9 mouse cellular contexts compared by ENCODE assay signal in genomic region chr1:138837786-138838743, GRCm38 (mm10). TPM values are rescaled to one million over a fixed set of nuclear protein-coding genes. Genes with fewer than 3 reads are reported as not detected.
DNase-seq lines count a peak whose midpoint lies in the region; ATAC-seq lines count a peak whose summit lies in the region.
"Had no signal": no experiment of that assay in that cellular context is flagged by ENCODE, and none has a peak within 500 bp of the region (broad histone marks: within the 10 kb centered on the region; RNA-seq: fewer than 3 reads in every experiment).

No protein-coding gene starts in this region.

- DNase-seq in cerebellum, postnatal 10 days, result peak; percentile 41 to 46
- no peak for DNase-seq in cerebellum, adult 9-10 months
- peak; percentile 29 for DNase-seq in right cerebral cortex, postnatal 4 days
- DNase-seq in right cerebral cortex, postnatal 10 days (ENCODE audit: low spot score in 2 of 2), result no peak
- DNase-seq in adrenal gland, postnatal 14 days, result no peak
- no peak for DNase-seq in adrenal gland, adult (ENCODE audit: inconsistent age in 2 of 2, low spot score in 1 of 2)
- DNase-seq: adrenal gland, postnatal 10 days had no signal

- peak overlapping the region; percentile 69 for H3K4me3 ChIP-seq in limb, embryonic 12.5 days (replicated peaks)
- H3K4me3 ChIP-seq in stomach, embryonic 15.5 days (replicated peaks), result peak overlapping the region; percentile 16

- H3K27ac ChIP-seq in limb, embryonic 12.5 days, result peak overlapping the region; percentile 98
- no peak overlapping the region for H3K27ac ChIP-seq in stomach, embryonic 15.5 days

- peak; percentile 27; the same call in 1 of the 2 replicates for ATAC-seq in limb, embryonic 12.5 days (ENCODE audit: insufficient number of reproducible peaks, insufficient read depth, low FRiP score, low TSS enrichment, low read depth)
- no peak for ATAC-seq in stomach, embryonic 15.5 days (ENCODE audit: insufficient read depth, low FRiP score, low read depth)

- no peaks in the 10 kb centered on the region for H3K9me3 ChIP-seq in limb, embryonic 12.5 days
- H3K9me3 ChIP-seq in stomach, embryonic 15.5 days, result no peaks in the 10 kb centered on the region

- H3K36me3 ChIP-seq in limb, embryonic 12.5 days, result peaks cover 28% of the 10 kb centered on the region; the same call in 1 of the 2 replicates
- no peaks in the 10 kb centered on the region for H3K36me3 ChIP-seq in stomach, embryonic 15.5 days

- peak overlapping the region; percentile 98 for H3K9ac ChIP-seq in limb, embryonic 12.5 days (replicated peaks)
- no peak overlapping the region for H3K9ac ChIP-seq in stomach, embryonic 15.5 days

- H3K4me2 ChIP-seq in limb, embryonic 12.5 days, result peak overlapping the region; percentile 71
- peak overlapping the region; percentile 39 for H3K4me2 ChIP-seq in stomach, embryonic 15.5 days

- 11% methylated on average over 27 of the region's 27 CpGs for WGBS in limb, embryonic 12.5 days
- WGBS in stomach, embryonic 15.5 days, result 13% methylated on average over 27 of the region's 27 CpGs

- peaks cover 40% of the 10 kb centered on the region for H3K4me1 ChIP-seq in limb, embryonic 12.5 days (replicated peaks)
- H3K4me1 ChIP-seq in stomach, embryonic 15.5 days, result peaks cover 8% of the 10 kb centered on the region

- H3K27me3 ChIP-seq in limb, embryonic 12.5 days, result peaks cover 38% of the 10 kb centered on the region
- H3K27me3 ChIP-seq in stomach, embryonic 15.5 days (replicated peaks), result peaks cover 57% of the 10 kb centered on the region

RNA-seq across cellular contexts. Expression of gene Lhx9, which starts 10.3 kb away (rescaled TPM):
- 103 and 104 TPM in 2 replicates for polyA plus RNA-seq in limb, embryonic 12.5 days (2016; fragmentation: Nextera tagmentation; extraction: Ambion mirVana)
- polyA plus RNA-seq in stomach, embryonic 15.5 days (2015; fragmentation: Nextera tagmentation; extraction: Ambion mirVana), result 0.77 and 1.3 TPM in 2 replicates
- 0.15 and 0.30 TPM in 2 replicates for total RNA-seq in adrenal gland, postnatal 14 days (2021)

RNA-seq across cellular contexts. Expression of gene 2310009B15Rik, which starts 18.6 kb away (rescaled TPM):
- 55.2 and 65.0 TPM in 2 replicates for polyA plus RNA-seq in limb, embryonic 12.5 days (2016; fragmentation: Nextera tagmentation; extraction: Ambion mirVana)
- polyA plus RNA-seq in stomach, embryonic 15.5 days (2015; fragmentation: Nextera tagmentation; extraction: Ambion mirVana), result 40.0 and 44.2 TPM in 2 replicates
- 15.9 and 21.0 TPM in 2 replicates for total RNA-seq in adrenal gland, postnatal 14 days (2021)

Comparison
In these comparisons a context has a peak if more than half of its experiments do, and no peak if none do; other contexts are left out.
1. DNase-seq: peak in cerebellum, postnatal 10 days (2 of 2) and right cerebral cortex, postnatal 4 days (single experiment); none in cerebellum, adult 9-10 months (single experiment), right cerebral cortex, postnatal 10 days (0 of 2), adrenal gland, postnatal 14 days (single experiment) and adrenal gland, adult (0 of 2).
2. RNA of gene Lhx9, which starts 10.3 kb away (polyA plus RNA-seq): 103 to 104 TPM in limb, embryonic 12.5 days; 0.77 to 1.3 TPM in stomach, embryonic 15.5 days; every median in the first group is over 10 times any median in the second.